Mouse (Mus musculus): ENCODE results near the gene Slc25a41.
"Not testable (repeated sequence)": the region's sequence is repeated elsewhere in the genome, so short reads cannot be mapped to it uniquely, and the experiment has no call there.

The Slc25a41 gene

DNA sequence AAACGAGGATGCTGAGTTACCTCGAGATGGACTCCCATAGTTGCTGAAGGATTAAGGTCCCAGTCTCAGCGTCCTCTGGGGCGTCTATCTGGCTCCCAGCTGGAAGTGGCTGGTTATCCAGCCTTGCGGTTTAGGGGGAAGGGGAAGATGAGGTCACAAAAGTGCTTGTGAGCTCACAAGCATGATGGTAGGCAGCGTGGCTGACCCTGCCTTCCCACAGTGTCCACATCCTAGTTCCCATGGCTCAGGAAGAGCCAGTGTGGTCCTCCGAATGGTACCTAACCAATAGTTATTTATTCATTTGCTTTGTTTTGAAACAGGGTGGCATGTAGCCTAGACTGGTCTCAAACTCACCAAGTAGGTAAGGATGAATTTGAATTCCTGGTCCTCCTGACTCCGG, at the start of gene Slc25a41:
Slc25a41 (minus strand) TSS at position 101 of the 400 bp plus-strand sequence.
- DNase-seq, result no peak

DNA sequence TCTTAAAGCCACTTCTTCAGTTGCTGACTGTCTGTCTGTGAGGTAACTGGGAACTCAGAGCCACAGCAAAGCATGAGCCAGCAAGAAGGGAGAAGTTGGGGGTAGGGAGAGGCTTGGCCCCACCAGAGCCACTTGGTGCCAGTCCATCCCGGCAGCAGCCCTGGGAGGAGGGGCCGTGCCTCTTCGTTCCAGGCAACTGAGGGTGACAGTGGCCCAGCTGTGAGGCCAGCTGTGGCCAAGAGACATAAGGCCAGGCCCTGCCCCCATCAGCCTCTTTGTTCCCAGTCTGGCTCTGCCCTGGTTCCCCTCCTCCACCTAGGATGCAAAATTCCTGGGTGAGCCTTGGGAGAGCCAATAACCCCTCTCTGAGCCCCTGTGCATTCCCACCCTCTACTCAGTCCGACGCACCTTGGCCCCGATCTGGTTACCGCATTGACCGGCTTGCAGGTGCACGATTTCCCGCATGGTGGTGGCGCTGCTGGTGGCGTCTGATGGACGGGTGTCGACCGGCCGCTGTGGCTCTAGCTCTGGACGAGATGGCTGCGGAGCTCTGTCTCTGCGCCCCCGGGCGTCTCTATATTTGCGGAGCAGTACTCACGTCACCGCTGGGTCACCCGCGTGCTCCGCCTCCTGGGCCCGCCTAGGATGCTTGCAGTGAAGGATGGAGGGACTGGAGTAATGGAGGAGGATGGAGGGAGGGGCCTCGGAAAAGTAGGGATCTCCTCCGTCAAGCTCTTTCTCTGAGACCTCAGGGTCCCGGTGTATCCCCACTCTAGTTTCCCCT, 45.8 kb upstream of the Slc25a41 start, which contains the start of gene Tubb4a:
Tubb4a (minus strand) TSS at position 734 of the 784 bp plus-strand sequence.
- peak; percentile 92 to 94 for DNase-seq

DNA sequence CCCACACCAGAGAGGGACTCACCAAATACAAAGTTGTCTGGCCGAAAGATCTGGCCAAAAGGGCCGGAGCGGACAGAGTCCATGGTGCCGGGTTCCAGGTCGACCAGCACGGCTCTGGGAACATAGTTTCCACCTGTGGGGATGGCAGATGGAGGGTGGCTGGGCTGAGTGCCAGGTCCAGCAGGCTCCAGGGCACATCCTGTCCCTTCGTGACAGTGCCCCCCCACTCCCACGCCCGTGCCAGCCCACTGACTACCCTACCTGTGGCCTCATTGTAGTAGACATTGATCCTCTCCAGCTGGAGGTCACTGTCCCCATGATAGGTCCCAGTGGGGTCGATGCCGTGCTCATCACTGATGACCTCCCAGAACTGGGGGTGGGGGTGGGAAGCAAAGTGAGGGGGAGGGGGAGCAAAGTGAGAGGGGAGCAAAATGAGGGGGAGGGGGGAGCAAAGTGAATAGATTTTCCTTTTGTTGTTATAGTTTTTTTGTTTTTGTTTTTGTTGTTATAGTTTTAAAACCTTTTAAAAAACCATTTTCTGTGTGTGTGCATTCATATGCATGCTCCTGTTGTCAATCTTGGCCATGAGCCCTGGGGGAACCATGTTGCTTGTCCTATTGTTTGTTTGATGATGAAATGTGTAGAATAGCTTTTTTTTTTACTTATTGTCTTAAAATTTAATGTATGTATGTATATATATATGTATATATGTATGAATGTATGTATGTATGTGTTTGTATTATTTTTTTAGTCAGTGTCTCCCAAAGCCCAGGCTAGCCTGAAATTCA, 44.7 kb upstream of the Slc25a41 start:
- peak; percentile 98 to 99 for DNase-seq

DNA sequence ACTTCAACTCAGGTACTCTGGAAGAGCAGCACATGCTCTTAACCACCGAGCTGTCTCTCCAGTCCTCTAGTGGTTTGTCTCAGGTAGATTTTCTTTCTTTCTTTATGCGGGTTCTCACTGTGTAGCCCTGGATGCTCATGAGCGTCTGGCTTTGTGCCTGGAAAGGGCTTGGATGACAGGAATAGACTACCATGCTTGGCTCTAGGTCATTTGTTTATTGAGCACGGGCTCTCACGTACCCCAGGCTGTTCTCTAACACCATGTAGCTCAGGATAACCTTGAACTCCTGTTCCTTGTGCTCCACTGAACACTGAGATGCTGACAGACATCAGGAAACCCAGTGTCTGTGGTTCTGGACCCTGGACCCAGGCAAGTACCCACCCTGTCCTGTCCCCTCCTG, 41.0 kb upstream of the Slc25a41 start:
- peak; percentile 79 to 83 for DNase-seq

DNA sequence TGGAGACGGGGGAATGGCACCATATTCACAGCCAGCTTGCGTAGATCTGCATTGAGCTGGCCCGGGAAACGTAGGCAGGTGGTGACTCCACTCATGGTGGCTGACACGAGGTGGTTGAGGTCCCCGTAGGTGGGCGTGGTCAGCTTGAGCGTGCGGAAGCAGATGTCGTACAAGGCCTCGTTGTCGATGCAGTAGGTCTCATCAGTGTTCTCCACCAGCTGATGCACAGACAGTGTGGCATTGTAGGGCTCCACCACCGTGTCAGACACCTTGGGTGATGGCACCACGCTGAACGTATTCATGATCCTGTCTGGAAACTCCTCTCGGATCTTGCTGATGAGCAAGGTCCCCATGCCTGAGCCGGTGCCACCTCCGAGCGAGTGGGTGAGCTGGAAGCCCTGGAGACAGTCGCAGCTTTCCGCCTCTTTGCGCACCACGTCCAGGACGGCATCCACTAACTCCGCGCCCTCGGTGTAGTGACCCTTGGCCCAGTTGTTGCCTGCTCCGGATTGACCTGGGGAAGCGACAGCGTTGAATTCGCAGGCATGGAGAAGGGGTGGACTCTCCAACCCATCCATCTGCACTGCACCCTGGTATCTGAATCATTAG, 39.9 kb upstream of the Slc25a41 start:
- DNase-seq, result peak in 1 of 2 experiments; percentile 26

DNA sequence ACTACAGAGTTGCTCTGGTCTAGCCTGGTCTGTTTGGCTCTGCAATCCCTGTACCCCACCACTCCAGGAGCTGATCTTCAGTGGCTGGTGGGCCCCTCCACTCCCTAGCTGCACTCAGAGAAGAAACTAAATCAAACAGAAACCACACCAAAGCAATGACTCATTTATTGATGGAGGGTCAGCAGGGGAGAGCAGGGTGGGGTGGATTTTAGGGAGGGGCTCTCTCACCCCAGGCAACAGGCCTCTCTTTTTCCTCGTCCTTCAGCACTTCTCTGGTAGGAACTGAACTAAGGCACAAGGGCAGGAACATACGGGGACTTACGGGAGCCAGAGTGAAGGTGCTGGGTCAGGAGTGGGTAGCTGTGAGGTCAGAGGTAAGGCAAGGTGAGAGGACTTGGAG, 38.5 kb upstream of the Slc25a41 start:
- no peak for DNase-seq

DNA sequence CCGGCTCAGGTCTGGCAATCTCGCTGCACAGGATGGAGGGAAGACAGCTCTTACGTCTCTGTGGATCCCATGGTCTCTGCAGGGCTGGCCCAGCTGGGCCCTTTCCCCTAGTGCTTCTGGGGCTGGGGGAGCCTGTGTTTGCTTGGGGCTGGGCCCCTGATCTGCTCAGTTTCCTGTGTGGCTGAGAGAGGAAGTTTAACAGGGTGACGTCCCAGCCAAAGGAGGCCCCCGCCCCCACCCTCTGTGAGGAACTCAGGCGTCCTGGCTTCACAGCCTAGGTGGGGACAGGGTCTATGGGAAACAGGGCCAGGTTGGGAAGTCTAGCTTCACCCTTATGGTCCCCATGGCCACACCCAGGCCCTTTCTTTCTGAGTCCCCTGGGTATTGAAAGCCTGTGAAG, 36.9 kb upstream of the Slc25a41 start, which contains the start of gene Dennd1c:
Dennd1c (minus strand) TSS at position 179 of the 400 bp plus-strand sequence.
- DNase-seq, result no peak

DNA sequence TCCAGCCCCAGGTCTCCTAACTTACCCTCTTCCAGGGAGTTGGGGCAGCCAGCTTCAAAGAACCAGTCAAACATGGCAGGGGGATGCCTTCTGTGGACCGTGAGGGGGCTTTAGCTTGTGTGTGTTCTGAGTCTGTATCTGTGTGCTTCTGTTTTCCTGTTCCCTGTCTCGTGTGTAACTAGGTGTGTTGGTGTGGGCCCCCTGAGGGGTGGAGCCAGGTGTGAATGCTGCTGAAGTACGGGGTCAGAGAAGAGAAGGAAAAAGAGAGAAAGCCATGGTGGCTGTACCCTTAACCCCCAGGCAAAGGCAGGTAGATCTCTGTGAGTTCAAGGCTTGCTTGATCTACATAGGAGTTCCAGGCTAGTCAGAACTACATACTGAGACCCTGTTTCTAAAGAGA, 35.5 kb upstream of the Slc25a41 start:
- no peak for DNase-seq

DNA sequence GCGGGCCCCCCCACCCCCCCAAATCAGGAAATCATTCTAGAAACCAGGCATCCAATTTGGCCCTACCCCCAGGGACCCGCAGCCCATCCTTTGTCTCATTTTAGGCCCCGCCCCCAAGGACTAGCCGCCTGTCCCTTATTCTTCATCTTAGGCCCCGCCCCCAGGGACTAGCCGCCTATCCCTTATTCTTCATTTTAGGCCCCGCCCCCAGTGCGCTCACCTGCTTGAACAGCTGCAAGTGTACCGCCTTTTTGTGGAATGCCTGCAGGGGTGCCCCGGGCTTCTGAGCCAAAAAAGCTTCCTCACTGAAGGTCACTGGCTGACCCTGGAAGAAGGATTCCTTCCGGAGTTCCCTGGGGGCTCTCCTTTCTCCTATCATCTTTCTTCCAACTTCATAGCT, 29.2 kb upstream of the Slc25a41 start:
- no peak for DNase-seq

DNA sequence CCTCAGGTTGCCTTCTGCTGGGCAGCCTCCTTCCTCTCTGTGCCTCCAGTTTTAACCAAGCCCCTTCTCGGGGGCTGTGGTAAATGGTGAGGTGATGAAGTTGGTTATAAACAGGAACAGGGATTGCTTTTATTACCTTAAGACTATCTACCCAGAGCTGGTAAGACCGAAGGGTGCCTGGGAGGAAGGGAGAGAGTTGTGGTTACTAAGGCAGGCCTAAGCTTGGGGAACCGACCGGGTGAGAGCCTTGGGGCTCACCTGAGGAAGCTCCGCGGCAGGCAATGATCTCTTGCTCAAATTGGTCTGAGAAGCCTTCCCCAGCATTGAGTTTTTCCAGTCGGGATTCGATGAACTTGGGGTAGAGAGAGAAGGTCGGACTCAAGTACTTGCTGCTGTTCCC, 28.8 kb upstream of the Slc25a41 start:
- no peak for DNase-seq

DNA sequence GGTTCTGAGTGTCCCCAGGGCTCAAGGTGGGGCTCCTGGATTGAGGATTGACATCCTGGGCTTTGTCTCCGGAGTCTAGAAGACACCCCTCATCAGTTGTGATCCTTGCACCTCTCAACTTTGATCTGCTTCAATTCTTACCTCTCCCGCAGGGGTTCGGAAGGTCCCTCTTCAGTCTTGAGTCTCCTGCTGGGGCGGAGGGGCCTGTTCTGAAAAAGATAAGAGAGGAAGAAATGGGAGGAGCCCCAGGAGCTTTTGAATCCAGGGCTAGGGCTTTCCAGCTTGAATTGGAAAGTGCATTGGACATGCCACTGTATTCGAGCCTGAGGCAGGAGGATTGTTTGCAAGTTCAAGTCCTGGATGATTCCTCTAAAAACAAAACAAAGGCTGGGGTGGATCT, 25.5 kb upstream of the Slc25a41 start:
- no peak for DNase-seq

DNA sequence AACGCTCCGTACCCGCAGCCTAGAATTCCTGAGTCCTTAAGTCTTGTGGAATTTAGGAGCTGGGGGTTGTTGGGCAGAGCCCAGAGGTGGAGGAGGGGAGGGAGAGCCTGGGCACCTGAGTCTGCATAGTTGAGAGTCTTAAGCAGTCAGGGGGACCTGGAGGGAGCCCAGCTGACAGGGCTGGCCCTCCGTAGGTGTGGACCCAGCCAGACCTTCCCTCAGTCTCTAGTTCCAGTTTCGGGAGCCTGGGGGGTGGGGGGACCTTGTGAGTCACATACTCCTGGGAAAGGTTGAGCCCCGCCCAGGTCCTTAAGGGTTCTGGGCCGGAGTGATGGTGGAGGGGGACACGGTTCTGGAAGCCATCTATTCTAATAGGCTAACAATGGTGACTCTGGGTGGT, 21.6 kb upstream of the Slc25a41 start:
- no peak for DNase-seq

DNA sequence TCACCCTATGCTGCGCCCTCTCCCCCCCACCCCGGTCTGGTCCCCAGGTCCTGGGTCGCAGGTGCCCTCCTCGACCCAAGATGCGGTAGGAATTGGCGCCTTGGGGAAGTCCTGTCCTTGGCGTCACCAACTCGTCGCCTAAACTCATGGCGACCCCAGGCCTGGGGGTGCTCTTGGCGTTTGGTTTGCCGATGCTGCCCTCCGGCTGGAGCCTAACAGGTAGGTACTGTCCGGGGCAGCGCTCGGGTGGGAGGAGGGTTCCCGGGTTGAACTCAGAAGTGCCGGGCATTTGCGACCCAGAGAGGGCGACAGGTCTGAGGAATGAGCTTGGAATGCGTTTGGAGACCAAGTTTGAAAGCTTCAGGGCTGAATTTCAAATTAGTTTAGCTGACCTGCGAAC, 21.1 kb upstream of the Slc25a41 start:
- DNase-seq, result no peak

DNA sequence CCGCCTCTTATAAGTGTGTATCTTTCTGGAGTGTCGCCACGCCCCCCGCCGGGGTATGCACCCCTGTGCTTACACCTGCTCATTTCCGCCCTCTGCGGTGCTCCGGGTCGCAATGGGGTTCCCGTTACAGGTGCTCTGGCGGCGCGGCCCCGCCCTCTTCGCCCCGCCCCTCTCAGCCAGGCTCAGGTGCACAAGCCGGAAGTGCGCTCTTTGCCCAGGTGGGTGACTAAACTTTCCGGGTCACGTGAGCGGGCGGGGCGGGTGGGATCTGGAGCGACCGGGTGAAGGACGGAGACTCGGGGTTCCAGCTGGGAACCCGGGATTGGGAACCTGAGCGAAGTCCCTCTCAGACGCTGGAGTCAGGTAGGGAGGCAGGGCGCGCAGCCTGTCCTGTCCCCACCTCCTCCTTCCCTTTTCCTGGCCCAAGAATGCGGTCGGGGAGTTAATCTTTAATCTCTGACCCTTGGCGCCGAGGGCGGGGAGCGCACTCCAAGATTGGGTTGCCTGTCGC, 20.6 kb upstream of the Slc25a41 start:
- DNase-seq, result peak; percentile 62 to 71

DNA sequence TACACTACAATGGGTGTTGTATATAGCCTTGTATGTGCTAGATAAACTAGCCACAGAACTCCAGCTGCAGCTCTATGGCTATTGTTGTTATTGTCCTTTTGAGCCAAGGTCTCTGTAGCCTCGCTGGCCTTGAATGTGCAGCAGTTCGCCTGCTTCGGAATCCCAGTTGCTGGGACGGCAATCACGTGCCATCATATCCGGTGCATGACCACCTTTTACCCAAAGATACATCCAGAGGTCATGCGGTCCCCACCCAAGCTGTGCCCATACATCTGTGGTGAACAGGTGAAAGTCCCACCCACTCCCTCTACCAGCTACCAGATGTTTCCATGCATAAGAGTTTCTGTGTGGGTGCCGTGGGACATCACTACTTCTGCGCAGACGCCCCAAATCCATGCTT, 19.6 kb upstream of the Slc25a41 start:
- no peak for DNase-seq

DNA sequence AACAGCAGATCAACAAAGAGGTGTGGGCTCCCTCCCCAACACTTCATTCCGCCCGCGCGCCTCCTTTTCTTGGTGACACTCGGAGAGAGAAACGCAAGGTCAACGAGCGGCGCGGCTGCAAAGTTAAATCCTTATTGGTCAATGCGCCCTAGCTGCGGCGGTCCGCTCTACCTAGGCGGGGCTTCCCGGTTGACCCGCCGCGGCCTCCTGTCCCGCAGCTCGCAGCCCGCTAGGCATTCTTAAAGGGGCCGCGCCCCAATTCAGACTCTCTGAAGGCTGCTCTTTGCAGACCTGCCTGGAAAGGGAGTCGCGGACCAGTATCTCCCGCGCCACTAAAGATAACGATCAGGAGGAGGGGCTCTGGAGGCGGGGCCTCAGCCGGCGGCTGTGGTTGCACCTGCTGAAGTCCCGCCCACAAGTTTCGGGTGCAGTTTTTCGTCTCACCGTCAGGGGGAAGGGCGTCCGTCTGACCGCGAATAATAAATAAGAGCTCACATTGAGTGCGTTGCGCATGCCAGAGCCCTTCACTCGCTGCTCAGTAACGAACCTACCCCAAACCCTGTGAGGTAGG, 18.9 kb upstream of the Slc25a41 start:
- DNase-seq, result peak; percentile 97

DNA sequence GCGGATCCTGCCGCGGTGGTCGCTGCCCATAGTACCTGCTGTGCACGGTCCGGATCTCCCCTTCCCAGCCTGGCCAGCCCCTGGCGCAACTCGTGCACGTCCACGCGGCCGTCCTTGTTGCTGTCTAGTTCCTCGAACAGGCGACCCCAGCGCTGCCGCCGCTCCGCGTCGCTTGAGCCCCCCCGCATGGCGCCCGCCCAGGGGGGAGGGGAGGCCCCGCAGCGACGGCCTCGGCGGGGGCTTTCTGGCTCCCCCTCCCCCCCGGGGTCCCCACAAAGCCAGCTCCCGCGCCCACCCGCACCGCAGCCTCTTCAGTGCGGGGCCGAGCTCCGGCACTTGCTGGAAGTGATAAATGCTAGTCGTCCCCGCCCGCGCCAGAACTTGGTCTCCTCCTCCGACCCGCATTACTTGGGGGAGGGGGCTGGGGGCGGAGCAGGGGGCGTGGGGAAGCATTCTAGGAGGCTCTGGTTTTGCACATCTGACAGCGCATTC, 18.1 kb upstream of the Slc25a41 start, which contains the start of gene Slc25a23:
Slc25a23 (minus strand) TSS at position 378 of the 492 bp plus-strand sequence.
- DNase-seq, result peak; percentile 86 to 89

DNA sequence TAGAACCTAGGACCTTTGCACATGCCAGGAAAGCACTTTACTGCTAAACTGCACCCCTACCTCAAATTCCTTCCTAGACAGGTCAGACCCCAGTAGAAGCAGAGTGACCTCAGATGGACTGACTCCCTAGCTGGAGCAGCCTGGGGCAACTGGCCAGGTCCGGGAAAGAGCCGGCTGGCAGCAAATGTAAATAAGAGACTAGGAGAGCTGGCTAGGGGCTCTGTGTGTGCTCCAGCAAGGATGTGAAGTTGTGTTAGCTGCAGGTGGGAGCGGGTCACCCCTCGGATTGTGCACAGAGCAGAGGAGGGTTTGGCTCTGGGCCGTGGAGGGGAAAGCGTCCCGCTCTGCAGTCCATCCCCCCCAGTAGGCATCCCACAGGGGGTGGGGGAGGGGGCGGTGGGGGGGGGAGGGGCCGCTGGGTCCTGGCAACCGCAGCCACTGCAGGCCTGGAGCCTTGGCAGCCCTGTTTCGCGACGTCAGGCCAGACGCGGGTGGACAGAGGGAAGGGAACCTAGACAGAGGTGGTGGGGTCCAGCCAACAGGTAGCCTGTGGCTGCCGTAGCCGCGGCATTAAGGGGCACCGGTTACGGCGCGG, 17.5 kb upstream of the Slc25a41 start, which contains the start of gene Crb3:
Crb3 (plus strand) TSS at position 215 of the 595 bp plus-strand sequence.
- peak; percentile 63 to 73 for DNase-seq

DNA sequence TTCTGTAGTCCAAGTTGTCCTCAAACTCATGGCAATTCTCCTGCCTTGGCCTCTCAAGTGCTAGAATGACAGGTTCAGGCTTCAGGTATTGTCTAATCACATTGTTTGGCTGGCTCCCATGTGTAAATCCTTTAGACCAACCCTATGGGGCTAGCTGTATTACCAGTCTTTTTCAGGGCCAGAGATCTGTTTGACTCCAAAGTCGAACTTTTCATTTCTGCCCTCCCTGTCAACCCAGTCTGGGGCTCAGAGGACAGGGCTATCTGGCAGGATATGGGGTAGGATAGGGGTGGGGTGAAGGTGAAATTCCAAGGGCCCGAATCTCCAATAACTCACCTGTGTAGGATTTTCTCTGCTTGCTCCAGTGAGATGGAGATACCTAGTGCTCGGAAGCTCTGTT, 14.8 kb upstream of the Slc25a41 start:
- DNase-seq, result no peak

DNA sequence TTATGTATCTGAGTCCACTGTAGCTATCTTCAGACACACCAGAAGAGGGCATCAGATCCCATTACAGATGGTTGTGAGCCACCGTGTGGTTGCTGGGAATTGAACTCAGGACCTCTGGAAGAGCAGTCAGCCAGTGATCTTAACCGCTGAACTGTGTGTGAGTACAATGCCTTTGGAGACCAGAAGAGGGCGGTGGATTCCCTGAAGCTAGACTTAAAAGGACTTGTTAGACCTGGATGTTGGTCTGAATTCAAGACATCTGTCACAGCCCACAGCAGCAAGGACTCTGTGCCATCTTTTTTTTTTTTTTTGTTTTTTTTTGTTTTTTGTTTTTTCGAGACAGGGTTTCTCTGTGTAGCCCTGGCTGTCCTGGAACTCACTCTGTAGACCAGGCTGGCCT, 10.2 kb upstream of the Slc25a41 start:
- not testable (repeated sequence) for DNase-seq

DNA sequence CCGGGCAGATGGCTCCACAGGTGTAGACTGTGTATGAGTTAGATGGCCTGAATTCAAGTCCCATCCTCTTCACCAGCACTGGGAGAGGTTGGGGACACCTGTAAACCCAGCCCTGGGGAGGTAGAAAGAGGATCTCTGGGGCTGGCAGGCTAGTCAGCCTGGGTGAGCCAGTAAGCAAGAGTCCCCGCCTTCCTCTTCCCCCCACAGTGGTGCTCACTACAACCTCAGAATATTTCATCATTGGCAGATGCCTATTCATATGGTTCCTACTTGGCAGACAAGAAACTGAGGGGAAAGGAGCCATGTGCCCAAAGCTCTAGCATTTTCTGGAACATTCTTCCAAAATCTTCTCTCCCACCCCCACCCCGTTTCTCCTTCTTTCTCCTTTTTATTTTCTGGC, 7.4 kb upstream of the Slc25a41 start:
- no peak for DNase-seq

DNA sequence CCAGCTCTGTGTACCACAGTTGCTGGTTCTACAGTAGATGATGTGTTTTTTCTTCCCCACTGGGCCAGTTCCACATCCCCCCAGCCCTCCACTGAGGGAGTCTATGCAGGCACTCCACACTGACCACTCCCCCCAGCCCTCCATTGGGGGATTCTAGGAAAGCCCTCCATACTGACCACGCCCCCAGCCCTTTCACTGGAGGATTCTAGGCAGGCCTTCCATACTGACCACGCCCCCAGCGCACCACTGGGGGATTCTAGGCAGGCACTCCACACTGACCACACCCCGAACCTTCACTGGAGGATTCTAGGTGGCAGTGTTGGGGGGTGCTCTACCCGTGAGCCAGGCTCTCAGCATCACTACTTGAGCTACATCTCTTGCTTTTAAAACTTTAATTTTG, 6.0 kb upstream of the Slc25a41 start:
- DNase-seq, result peak in 1 of 2 experiments; percentile 39
